Mouse (Mus musculus): Measurements from ENCODE around the gene Gm6904. TPM values are rescaled to one million over a fixed set of nuclear protein-coding genes. Genes with fewer than 3 reads are reported as not detected.

Gm6904 gene
- polyA plus RNA-seq (2015; fragmentation: Illumina TruSeq; extraction: RNeasy Lipid Tissue Mini Kit (QIAGEN cat#74804); ENCODE audit: low read depth, low replicate concordance): not detected

GRCm38 (mm10) chr14:59260056-59260455, at the start of gene Gm6904:
Gene Gm6904, minus strand, starts transcription at chr14:59260216.

GRCm38 (mm10) chr14:59297391-59297790, 37.4 kb upstream of the Gm6904 start, which contains the start of gene Phf11a:
Gene Phf11a, minus strand, starts transcription at chr14:59297522.

GRCm38 (mm10) chr14:59200711-59201603, 59.1 kb downstream of the Gm6904 start, which contains the start of gene Rcbtb1:
Gene Rcbtb1, plus strand, starts transcription at chr14:59201209.

Other genes with a start within 250 kb of the Gm6904 start
- not detected for gene 1700129C05Rik, start 117.3 kb downstream of the Gm6904 start, polyA plus RNA-seq (2015; fragmentation: Illumina TruSeq; extraction: RNeasy Lipid Tissue Mini Kit (QIAGEN cat#74804); ENCODE audit: low read depth, low replicate concordance)
- not detected for gene Gm5142, start 81.5 kb downstream of the Gm6904 start, polyA plus RNA-seq (2015; fragmentation: Illumina TruSeq; extraction: RNeasy Lipid Tissue Mini Kit (QIAGEN cat#74804); ENCODE audit: low read depth, low replicate concordance)
- 32.7 TPM for gene Rcbtb1, start 59.0 kb downstream of the Gm6904 start, polyA plus RNA-seq (2015; fragmentation: Illumina TruSeq; extraction: RNeasy Lipid Tissue Mini Kit (QIAGEN cat#74804); ENCODE audit: low read depth, low replicate concordance)
- not detected for gene Phf11a, start 37.3 kb upstream of the Gm6904 start, polyA plus RNA-seq (2015; fragmentation: Illumina TruSeq; extraction: RNeasy Lipid Tissue Mini Kit (QIAGEN cat#74804); ENCODE audit: low read depth, low replicate concordance)
- gene Phf11b, start 81.1 kb upstream of the Gm6904 start, polyA plus RNA-seq (2015; fragmentation: Illumina TruSeq; extraction: RNeasy Lipid Tissue Mini Kit (QIAGEN cat#74804); ENCODE audit: low read depth, low replicate concordance): not detected
- 1.1 TPM for gene Phf11d, start 105.3 kb upstream of the Gm6904 start, polyA plus RNA-seq (2015; fragmentation: Illumina TruSeq; extraction: RNeasy Lipid Tissue Mini Kit (QIAGEN cat#74804); ENCODE audit: low read depth, low replicate concordance)
- gene Phf11c, start 135.2 kb upstream of the Gm6904 start, polyA plus RNA-seq (2015; fragmentation: Illumina TruSeq; extraction: RNeasy Lipid Tissue Mini Kit (QIAGEN cat#74804); ENCODE audit: low read depth, low replicate concordance): 0.52 TPM
- gene Setdb2, start 180.7 kb upstream of the Gm6904 start, polyA plus RNA-seq (2015; fragmentation: Illumina TruSeq; extraction: RNeasy Lipid Tissue Mini Kit (QIAGEN cat#74804); ENCODE audit: low read depth, low replicate concordance): 6.0 TPM
- gene Cab39l, start 180.8 kb upstream of the Gm6904 start, polyA plus RNA-seq (2015; fragmentation: Illumina TruSeq; extraction: RNeasy Lipid Tissue Mini Kit (QIAGEN cat#74804); ENCODE audit: low read depth, low replicate concordance): 41.6 TPM